Comparison of ENCODE assay signal across 8 mouse cellular contexts in genomic region chr2:32174170-32174741, GRCm38 (mm10). TPM values are rescaled to one million over a fixed set of nuclear protein-coding genes. Genes with fewer than 3 reads are reported as not detected.
DNase-seq lines count a peak whose midpoint lies in the region; ATAC-seq and TF ChIP-seq lines count a peak whose summit lies in the region.

No protein-coding gene starts in this region.

- H3K27me3 ChIP-seq in thymus, adult 2 months (ENCODE audit: control insufficient read depth, insufficient read depth, low read length), result no peaks in the 10 kb centered on the region
- H3K27me3 ChIP-seq in midbrain, embryonic 12.5 days, result no peaks in the 10 kb centered on the region

- TF ChIP-seq CTCF in thymus, adult 2 months (IDR thresholded peaks at IDR 0.05; ENCODE audit: borderline replicate concordance, control insufficient read depth, extremely low read depth, insufficient read depth, low read length, poor library complexity), result no peak

- ATAC-seq in midbrain, embryonic 12.5 days (ENCODE audit: low FRiP score, low read depth), result peak; percentile 84
- ATAC-seq in megakaryocyte, adult 5-6 weeks (ENCODE audit: poor library complexity, severe bottlenecking), result no peak

- H3K36me3 ChIP-seq in thymus, adult 2 months (ENCODE audit: control insufficient read depth, insufficient read depth, low read length), result no peaks in the 10 kb centered on the region
- H3K36me3 ChIP-seq in midbrain, embryonic 12.5 days, result no peaks in the 10 kb centered on the region

- 84% methylated on average over 13 of the region's 13 CpGs for WGBS in thymus, adult 2 months
- 3% methylated on average over 13 of the region's 13 CpGs for WGBS in midbrain, embryonic 12.5 days

- peak overlapping the region; percentile 64; the same call in 1 of the 2 replicates for H3K27ac ChIP-seq in thymus, adult 2 months (ENCODE audit: control insufficient read depth, insufficient read depth, low read length)
- H3K27ac ChIP-seq in midbrain, embryonic 12.5 days (replicated peaks), result peak overlapping the region; percentile 89

- H3K9me3 ChIP-seq in midbrain, embryonic 12.5 days, result no peaks in the 10 kb centered on the region

- H3K4me1 ChIP-seq in thymus, adult 2 months (replicated peaks; ENCODE audit: control insufficient read depth, insufficient read depth, low read length), result peaks cover 76% of the 10 kb centered on the region
- peaks cover 69% of the 10 kb centered on the region for H3K4me1 ChIP-seq in midbrain, embryonic 12.5 days

- H3K4me3 ChIP-seq in thymus, adult 2 months (ENCODE audit: control insufficient read depth, insufficient read depth, low read length), result no peak overlapping the region
- H3K4me3 ChIP-seq in midbrain, embryonic 12.5 days, result no peak overlapping the region; the same call in 1 of the 2 replicates

- TF ChIP-seq POLR2A in thymus, adult 2 months (IDR thresholded peaks at IDR 0.05; ENCODE audit: control insufficient read depth, extremely low read depth, insufficient read depth, low read length, poor library complexity), result no peak

- intact Hi-C loops in heart, postnatal 10 days (cut with DNase I), result loop anchor here (2.0 kb wide), 1 partner anchor 21 kb away; no protein-coding TSS in a partner anchor

- peak overlapping the region; percentile 37; the same call in 1 of the 2 replicates for H3K9ac ChIP-seq in midbrain, embryonic 12.5 days (replicated peaks)

- H3K4me2 ChIP-seq in midbrain, embryonic 12.5 days (replicated peaks), result peak overlapping the region; percentile 45

- DNase-seq in thymus, adult 2 months, result no peak
- DNase-seq in thymus, postnatal 4 days, result no peak
- peak; percentile 64 for DNase-seq in fibroblast of lung, adult 2 months (ENCODE audit: low read depth)
- DNase-seq in heart, postnatal 10 days, result peak; percentile 89 to 93
- peak; percentile 77 to 84 for DNase-seq in kidney, postnatal 4 days
- no peak for DNase-seq in T-cell, adult 2 months (ENCODE audit: low spot score)

RNA-seq across cellular contexts. Expression of gene Prrc2b, which starts 23.4 kb away (rescaled TPM):
- 104 and 134 TPM in 2 replicates for polyA plus RNA-seq in thymus, adult 2 months (2012; rRNA removed)
- 100 to 1,000 TPM; 118 to 134 TPM for total RNA-seq in heart, postnatal 10 days (2021)
- 99.1 and 121 TPM in 2 replicates for polyA plus RNA-seq in midbrain, embryonic 12.5 days (2016; fragmentation: Nextera tagmentation; extraction: Ambion mirVana)
- total RNA-seq in megakaryocyte, adult 5-6 weeks (2015), result 26.9 and 27.2 TPM in 2 replicates
- total RNA-seq in megakaryocyte, adult 5-6 weeks (2017), result 11.5 and 13.9 TPM in 2 replicates

Comparison
In these comparisons a context has a peak if more than half of its experiments do, and no peak if none do; other contexts are left out.
1. DNase-seq: peak in fibroblast of lung, adult 2 months (single experiment), heart, postnatal 10 days (2 of 2) and kidney, postnatal 4 days (2 of 2); none in thymus, adult 2 months (single experiment), thymus, postnatal 4 days (single experiment) and T-cell, adult 2 months (single experiment).
2. RNA of gene Prrc2b, which starts 23.4 kb away (total RNA-seq): 118 to 134 TPM in heart, postnatal 10 days; 11.5 to 27.2 TPM in megakaryocyte, adult 5-6 weeks; every median in the first group is over 4 times any median in the second.